Mouse (Mus musculus): Measurements from ENCODE around the gene Hdhd5. TPM values are rescaled to one million over a fixed set of nuclear protein-coding genes. Genes with fewer than 3 reads are reported as not detected.

The Hdhd5 gene
- polyA plus RNA-seq, 1 experiment from 2014 or later: 16.5 TPM

DNA sequence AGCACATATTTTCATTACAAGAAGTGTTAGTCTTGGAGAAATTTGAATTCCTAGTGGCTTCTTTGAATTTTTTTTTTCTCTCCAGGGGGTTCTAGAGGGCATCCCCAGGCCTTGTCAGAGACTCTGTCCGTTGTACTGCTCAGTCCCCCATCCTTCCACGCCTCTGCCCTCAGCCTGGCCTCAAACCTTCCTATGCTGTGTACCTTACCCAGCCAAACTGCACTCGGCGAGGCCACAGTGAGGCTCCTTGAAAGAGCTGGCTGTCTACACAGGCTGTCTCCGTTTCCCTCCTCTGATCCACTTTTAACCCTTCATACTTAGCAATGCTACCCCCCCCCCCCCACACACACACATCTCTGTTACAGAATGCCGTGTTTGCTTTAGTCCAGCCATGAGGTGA lies 68.9 kb downstream of the Hdhd5 start:
- Histone ChIP-seq H3K4me3 (replicated peaks) (no peak overlapping the region), H3K36me3 (no peaks in the 10 kb centered on the region), H3K4me1 (replicated peaks) (peaks cover 13% of the 10 kb centered on the region), H3K27ac (no peak overlapping the region), H3K27me3 (replicated peaks) (peaks cover 14% of the 10 kb centered on the region), H3K9ac (no peak overlapping the region), H3K4me2 (replicated peaks) (no peak overlapping the region), H3K9me3 (no peaks in the 10 kb centered on the region)
- 59% methylated on average over 6 of the region's 6 CpGs for WGBS
- no peak for ATAC-seq

DNA sequence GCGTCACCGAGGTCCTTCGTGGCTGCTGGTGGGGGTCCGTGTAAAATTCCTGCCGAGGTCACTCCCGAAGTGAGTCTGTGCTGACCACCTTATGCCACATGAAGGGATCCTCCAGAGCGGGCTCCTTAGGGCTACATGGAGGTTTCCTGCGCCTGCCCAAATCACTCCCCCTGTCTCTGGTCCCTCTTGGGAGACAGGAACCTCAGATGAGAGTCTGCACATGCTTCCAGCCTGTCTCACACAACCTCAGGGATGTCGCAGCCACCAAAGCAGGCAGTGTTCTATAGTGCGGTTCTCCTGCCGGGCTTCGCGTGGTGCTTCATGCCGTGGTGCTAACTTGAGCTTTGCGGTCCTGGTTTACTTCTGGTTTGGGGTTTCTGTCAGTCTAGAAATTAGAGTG lies 69.9 kb downstream of the Hdhd5 start:
- 65% methylated on average over 15 of the region's 15 CpGs for WGBS
- no peak overlapping the region for H3K4me2 ChIP-seq (replicated peaks)
- no peak for ATAC-seq
- H3K9ac ChIP-seq: no peak overlapping the region
- H3K27me3 ChIP-seq (replicated peaks): peaks cover 14% of the 10 kb centered on the region
- no peak overlapping the region for H3K4me3 ChIP-seq (replicated peaks)
- H3K27ac ChIP-seq: no peak overlapping the region
- H3K36me3 ChIP-seq: no peaks in the 10 kb centered on the region
- no peaks in the 10 kb centered on the region for H3K9me3 ChIP-seq
- peaks cover 13% of the 10 kb centered on the region for H3K4me1 ChIP-seq (replicated peaks)

Other genes starting within 250 kb of the Hdhd5 start
- 0.40 TPM in 2 replicates for gene D330020A13Rik, start 237.0 kb downstream of the Hdhd5 start, polyA plus RNA-seq (2015; fragmentation: Nextera tagmentation; extraction: Ambion mirVana)
- 1.4 and 1.6 TPM in 2 replicates for gene B4galnt3, start 236.8 kb downstream of the Hdhd5 start, polyA plus RNA-seq (2015; fragmentation: Nextera tagmentation; extraction: Ambion mirVana)
- 34.6 and 37.3 TPM in 2 replicates for gene Kdm5a, start 167.2 kb downstream of the Hdhd5 start, polyA plus RNA-seq (2015; fragmentation: Nextera tagmentation; extraction: Ambion mirVana)
- gene Ccdc77, start 166.9 kb downstream of the Hdhd5 start, polyA plus RNA-seq (2015; fragmentation: Nextera tagmentation; extraction: Ambion mirVana): 20.5 and 22.1 TPM in 2 replicates
- 5.2 and 6.7 TPM in 2 replicates for gene Il17ra, start 68.1 kb downstream of the Hdhd5 start, polyA plus RNA-seq (2015; fragmentation: Nextera tagmentation; extraction: Ambion mirVana)
- gene Tmem121b, start 37.5 kb downstream of the Hdhd5 start, polyA plus RNA-seq (2015; fragmentation: Nextera tagmentation; extraction: Ambion mirVana): 0.05 and 0.10 TPM in 2 replicates
- 0.88 and 1.2 TPM in 2 replicates for gene Cecr2, start 135.1 kb upstream of the Hdhd5 start, polyA plus RNA-seq (2015; fragmentation: Nextera tagmentation; extraction: Ambion mirVana)
- gene Slc25a18, start 242.3 kb upstream of the Hdhd5 start, polyA plus RNA-seq (2015; fragmentation: Nextera tagmentation; extraction: Ambion mirVana): 0.09 and 0.10 TPM in 2 replicates

Data from intestine, embryonic 15.5 days (tissue).